Mouse (Mus musculus) kidney, embryonic 14.5 days (tissue): ENCODE data around the gene Ell. TPM values are rescaled to one million over a fixed set of nuclear protein-coding genes. Genes with fewer than 3 reads are reported as not detected.
"Not testable (repeated sequence)": the region's sequence is repeated elsewhere in the genome, so short reads cannot be mapped to it uniquely, and the experiment has no call there.

Experiments
- ATAC-seq: fragments of 200-750 bp; cut with Nextera tagmentation; 2 replicates; pipeline ENCODE4 v1.8.0; 2017; ENCODE audit warnings: moderate number of reproducible peaks, mild to moderate bottlenecking, moderate TSS enrichment, moderate library complexity; ENCODE audit not compliant: low FRiP score, low TSS enrichment
- H3K27ac ChIP-seq: fragments of 300-500 bp; sonication (generic); 2 replicates; pipeline ENCODE4 v1.5.1; 2014; ENCODE audit warnings: low read depth, mild to moderate bottlenecking, low read length, moderate library complexity, mixed read lengths
- H3K27me3 ChIP-seq: fragments of 300-500 bp; sonication (generic); 2 replicates; pipeline ENCODE4 v1.6.1; 2014; ENCODE audit warnings: mild to moderate bottlenecking, low read length; ENCODE audit not compliant: control insufficient read depth, insufficient read depth
- H3K36me3 ChIP-seq: fragments of 300-500 bp; sonication (generic); 2 replicates; pipeline ENCODE4 v1.6.1; 2014; ENCODE audit warnings: low read length, mixed read lengths; ENCODE audit not compliant: control insufficient read depth, insufficient read depth
- H3K4me1 ChIP-seq: fragments of 300-500 bp; sonication (generic); 2 replicates; pipeline ENCODE4 v1.6.1; 2014; ENCODE audit warnings: low read length, mixed read lengths; ENCODE audit not compliant: control insufficient read depth, insufficient read depth
- H3K4me2 ChIP-seq: fragments of 300-500 bp; sonication (generic); replicated peaks from 2 replicates; pipeline ENCODE4 v1.6.1; 2014; ENCODE audit warnings: low read depth, mild to moderate bottlenecking, low read length
- H3K4me3 ChIP-seq: fragments of 300-500 bp; sonication (generic); 2 replicates; pipeline ENCODE4 v1.5.1; 2014; ENCODE audit warnings: mild to moderate bottlenecking, low read length
- H3K9ac ChIP-seq: fragments of 300-500 bp; sonication (generic); 2 replicates; pipeline ENCODE4 v1.6.1; 2014; ENCODE audit warnings: low read depth, mild to moderate bottlenecking, low read length, moderate library complexity
- H3K9me3 ChIP-seq: fragments of 300-500 bp; sonication (generic); 2 replicates; pipeline ENCODE4 v1.6.1; 2016; ENCODE audit warnings: low read length; ENCODE audit not compliant: control insufficient read depth
- WGBS: fragments of 180-500 bp; shearing (Covaris S2); extraction: QIAGEN DNeasy Blood & Tissue Kit; methylation state at CpG from one replicate; pipeline ENCODE4 v1.1.7; 2014; 5-methylcytosine and 5-hydroxymethylcytosine counted together
- polyA plus RNA-seq: library from polyadenylated mRNA; unstranded; fragments of >200 nt; fragmentation: Nextera tagmentation; extraction: Ambion mirVana; gene quantifications from 2 replicates; pipeline ENCODE4 v1.2.1, GENCODE M21; 2014

Ell gene
- polyA plus RNA-seq, 1 experiment from 2014 or later = 22.4 TPM

DNA sequence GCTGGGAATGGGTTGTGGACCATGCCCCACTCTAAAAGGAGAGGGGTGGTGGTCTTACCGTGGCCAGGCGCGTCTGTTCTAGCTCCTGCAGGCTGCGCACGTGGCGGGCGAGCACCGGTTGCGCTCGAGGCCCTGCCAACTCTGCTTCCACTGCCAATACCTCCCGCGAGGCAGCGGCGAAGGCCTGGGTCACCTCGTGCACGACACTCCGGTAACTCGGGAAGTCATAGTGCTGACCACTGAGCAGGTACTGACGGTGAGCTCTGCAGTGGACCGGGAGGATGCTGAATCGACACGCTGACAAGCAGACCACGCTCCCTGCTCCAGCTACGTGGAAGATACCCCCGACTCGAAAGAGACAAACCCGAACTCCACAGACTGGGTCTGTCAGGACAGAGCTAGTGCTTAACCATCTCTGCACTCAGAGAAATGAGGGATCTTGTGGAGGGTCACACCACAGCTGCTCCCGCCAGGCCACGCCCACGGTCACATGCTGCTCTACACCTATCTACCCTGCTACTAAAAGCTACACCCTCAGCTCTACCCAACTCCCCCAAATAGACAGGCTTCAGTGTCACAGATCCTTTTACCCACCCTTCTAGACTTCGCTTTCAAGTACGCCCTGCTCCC, 33.4 kb upstream of the Ell start:
- Histone ChIP-seq H3K4me2 (peak overlapping the region; percentile 80), H3K9ac (peak overlapping the region; percentile 90), H3K36me3 (peaks cover 27% of the 10 kb centered on the region), H3K9me3 (no peaks in the 10 kb centered on the region), H3K27ac (no peak overlapping the region), H3K4me3 (peak overlapping the region; percentile 77), H3K27me3 (peaks cover 32% of the 10 kb centered on the region), H3K4me1 (peaks cover 36% of the 10 kb centered on the region)
- ATAC-seq = peak; percentile 30
- WGBS = 38% methylated on average over 32 of the region's 32 CpGs

DNA sequence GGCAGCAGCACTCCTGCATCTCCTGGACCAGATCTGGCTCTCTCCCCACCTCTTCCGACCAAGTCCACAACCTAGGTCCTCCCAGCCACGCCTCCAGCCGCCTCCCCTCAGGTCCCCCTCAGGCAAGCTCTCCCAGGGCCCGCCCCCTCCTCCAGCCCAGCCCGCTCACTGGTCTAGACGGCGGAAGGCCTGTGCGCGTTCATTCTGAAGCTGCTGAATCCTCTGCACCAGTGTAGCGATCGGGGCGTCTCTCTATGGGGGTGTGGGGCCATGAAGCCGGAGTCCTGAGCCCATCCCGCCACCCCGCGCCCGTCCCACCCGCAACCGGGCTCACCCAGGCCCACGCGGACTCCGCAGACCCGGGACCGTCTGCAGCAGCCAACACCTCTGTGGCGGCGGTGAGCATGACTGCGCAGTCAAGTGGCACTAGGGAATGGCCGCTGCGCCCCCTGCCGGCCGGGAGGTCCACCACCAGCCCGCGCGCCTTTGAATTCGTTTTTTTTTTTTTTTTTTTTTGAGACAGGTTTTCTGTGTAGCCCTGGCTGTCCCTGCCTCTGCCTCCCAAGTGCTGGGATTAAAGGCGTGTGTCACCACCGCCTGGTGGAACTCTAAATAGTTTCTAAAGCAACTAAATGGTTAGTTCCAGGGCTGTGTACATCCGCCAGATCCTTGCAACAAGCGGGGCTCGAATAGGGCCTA, 32.8 kb upstream of the Ell start, which contains the start of gene Rex1bd:
Rex1bd (minus strand) TSS at position 425 of the 699 bp plus-strand sequence.
- H3K4me1 ChIP-seq = peaks cover 34% of the 10 kb centered on the region
- H3K4me3 ChIP-seq = peak within 1 kb of the TSS; percentile 77
- peak within 1 kb of the TSS; percentile 87 for H3K27ac ChIP-seq
- peaks cover 25% of the 10 kb centered on the region for H3K27me3 ChIP-seq
- peak within 1 kb of the TSS; percentile 90 for H3K9ac ChIP-seq
- peak; percentile 88 for ATAC-seq
- peak within 1 kb of the TSS; percentile 80 for H3K4me2 ChIP-seq
- WGBS = 3% methylated on average over 39 of the region's 40 CpGs
- no peaks in the 10 kb centered on the region for H3K9me3 ChIP-seq
- H3K36me3 ChIP-seq = peaks cover 27% of the 10 kb centered on the region

DNA sequence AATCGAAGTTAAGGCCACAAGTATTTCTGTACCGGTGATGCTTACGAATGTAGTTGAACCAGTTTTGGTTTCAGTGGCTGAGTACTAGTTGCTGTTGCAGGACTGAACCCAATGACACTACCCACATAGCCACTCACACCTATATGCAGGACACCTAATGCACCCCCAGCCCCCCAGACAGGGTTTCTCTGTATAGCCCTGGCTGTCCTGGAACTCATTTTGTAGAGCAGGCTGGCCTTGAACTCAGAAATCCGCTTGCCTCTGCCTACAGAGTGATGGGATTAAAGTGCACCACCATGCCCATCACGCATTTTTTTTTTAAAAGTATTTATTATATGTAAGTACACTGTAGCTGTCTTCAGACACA, 32.2 kb upstream of the Ell start:
- WGBS = 77% methylated on average over 5 of the region's 5 CpGs
- peak overlapping the region; percentile 80; the same call in 1 of the 2 replicates for H3K4me2 ChIP-seq
- H3K4me1 ChIP-seq = peaks cover 33% of the 10 kb centered on the region
- no peak for ATAC-seq
- no peaks in the 10 kb centered on the region for H3K9me3 ChIP-seq
- peaks cover 30% of the 10 kb centered on the region for H3K36me3 ChIP-seq
- peaks cover 20% of the 10 kb centered on the region; the same call in 1 of the 2 replicates for H3K27me3 ChIP-seq
- peak overlapping the region; percentile 77; the same call in 1 of the 2 replicates for H3K4me3 ChIP-seq
- H3K9ac ChIP-seq = 0 out of 2 replicates have a peak overlapping the region, but pooled peaks have one; percentile 90
- H3K27ac ChIP-seq = 0 out of 2 replicates have a peak overlapping the region, but pooled peaks have one; percentile 55

DNA sequence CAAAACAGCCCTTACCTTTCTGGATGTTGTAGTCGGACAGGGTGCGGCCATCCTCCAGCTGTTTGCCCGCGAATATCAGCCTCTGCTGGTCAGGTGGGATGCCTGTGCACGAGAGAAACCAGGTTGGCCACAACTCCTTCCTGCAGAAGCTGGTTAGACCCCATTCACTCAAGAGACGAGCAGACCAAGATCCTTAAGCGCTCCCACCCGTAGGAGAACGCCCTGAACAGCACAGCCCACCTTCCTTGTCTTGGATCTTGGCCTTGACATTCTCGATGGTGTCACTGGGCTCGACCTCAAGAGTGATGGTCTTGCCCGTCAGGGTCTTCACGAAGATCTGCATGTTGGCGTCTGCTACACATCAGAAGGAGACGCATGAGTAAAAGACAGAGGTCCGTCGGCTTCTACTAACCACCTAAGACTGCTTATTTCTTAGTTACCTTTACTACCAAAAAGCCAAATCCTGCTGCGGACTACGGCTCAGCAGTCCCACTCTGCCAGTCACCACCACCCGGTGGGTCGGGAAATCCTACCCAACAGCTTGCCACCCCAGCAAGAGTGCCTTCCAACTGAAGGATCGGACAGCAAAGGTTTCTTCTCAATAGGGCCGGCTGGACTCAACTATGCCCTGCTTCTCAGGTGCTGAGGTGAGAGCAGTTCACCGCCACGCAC, 29.8 kb upstream of the Ell start:
- WGBS = 13% methylated on average over 25 of the region's 25 CpGs
- Histone ChIP-seq H3K9me3 (no peaks in the 10 kb centered on the region), H3K27me3 (no peaks in the 10 kb centered on the region), H3K4me1 (peaks cover 20% of the 10 kb centered on the region), H3K9ac (peak overlapping the region; percentile 97), H3K36me3 (peaks cover 39% of the 10 kb centered on the region), H3K27ac (peak overlapping the region; percentile 94), H3K4me2 (peak overlapping the region; percentile 83), H3K4me3 (peak overlapping the region; percentile 87)
- ATAC-seq = no peak

DNA sequence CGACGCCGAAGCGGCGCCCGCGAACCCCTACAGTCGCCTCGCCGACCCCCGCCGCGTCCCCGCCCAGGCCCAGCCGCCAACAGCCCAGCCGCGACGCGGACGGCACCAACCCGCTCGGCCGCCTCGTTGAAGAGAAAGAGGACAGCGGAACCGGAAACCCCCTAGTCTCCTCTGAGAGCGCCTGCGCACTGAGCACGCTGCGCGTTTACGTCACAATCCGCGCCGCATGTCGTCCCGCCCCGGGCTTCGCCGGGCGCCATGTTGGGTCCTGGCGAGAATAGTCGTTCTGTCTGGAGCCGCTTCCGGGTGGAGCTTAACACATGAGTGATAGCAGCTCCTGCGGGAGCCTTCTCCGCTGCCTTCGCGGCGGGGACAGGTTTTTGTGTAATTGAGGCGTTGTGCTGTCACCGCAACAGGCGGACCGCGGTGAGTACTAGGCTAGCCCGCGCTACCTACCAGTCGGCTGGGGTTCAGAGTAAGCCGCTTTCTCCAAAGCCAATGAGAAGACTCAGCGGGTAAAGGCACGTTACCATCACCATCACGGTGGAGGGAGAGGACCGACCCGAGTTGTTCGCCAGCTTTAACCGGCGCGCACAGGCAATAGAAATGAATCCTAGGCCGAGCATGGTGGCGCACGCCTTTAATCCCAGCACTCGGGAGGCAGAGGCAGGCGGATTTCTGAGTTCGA, 28.9 kb upstream of the Ell start, which contains the start of gene Uba52:
Uba52 (minus strand) TSS at position 574 of the 688 bp plus-strand sequence.
- ATAC-seq = peak; percentile 85
- H3K4me3 ChIP-seq = peak within 1 kb of the TSS; percentile 87
- WGBS = 2% methylated on average over 74 of the region's 74 CpGs

DNA sequence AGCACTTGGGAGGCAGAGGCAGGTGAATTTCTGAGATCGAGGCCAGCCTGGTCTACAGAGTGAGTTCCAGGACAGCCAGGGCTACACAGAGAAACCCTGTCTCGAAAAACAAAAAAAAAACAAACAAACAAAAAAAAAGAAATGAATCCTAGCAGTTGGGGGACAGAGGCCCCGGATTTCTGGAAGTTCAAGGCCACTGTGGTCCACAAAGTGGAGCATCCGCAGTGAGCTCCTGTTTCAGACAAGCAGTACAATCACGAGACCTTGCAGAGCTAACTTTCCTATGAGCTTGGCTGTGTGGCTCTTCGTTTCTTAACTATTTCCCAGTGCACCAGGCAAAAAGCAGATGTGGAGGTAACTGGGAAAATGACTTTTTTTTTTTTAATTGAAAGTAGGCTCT, 28.1 kb upstream of the Ell start:
- Histone ChIP-seq H3K4me3 (peak overlapping the region; percentile 87), H3K36me3 (peaks cover 48% of the 10 kb centered on the region), H3K9ac (peak overlapping the region; percentile 97; the same call in 1 of the 2 replicates), H3K4me2 (peak overlapping the region; percentile 41)
- not testable (repeated sequence) for H3K4me1 ChIP-seq, ATAC-seq, H3K27ac ChIP-seq, H3K9me3 ChIP-seq, H3K27me3 ChIP-seq
- WGBS = 79% methylated on average over 6 of the region's 6 CpGs

More for the DNA sequence above, 28.9 kb upstream of the Ell start, which contains the start of gene Uba52:
- H3K27me3 ChIP-seq = no peaks in the 10 kb centered on the region
- peaks cover 15% of the 10 kb centered on the region for H3K4me1 ChIP-seq
- peak within 1 kb of the TSS; percentile 83 for H3K4me2 ChIP-seq
- peak within 1 kb of the TSS; percentile 97 for H3K9ac ChIP-seq
- no peaks in the 10 kb centered on the region for H3K9me3 ChIP-seq
- peak within 1 kb of the TSS; percentile 94 for H3K27ac ChIP-seq
- peaks cover 44% of the 10 kb centered on the region for H3K36me3 ChIP-seq

DNA sequence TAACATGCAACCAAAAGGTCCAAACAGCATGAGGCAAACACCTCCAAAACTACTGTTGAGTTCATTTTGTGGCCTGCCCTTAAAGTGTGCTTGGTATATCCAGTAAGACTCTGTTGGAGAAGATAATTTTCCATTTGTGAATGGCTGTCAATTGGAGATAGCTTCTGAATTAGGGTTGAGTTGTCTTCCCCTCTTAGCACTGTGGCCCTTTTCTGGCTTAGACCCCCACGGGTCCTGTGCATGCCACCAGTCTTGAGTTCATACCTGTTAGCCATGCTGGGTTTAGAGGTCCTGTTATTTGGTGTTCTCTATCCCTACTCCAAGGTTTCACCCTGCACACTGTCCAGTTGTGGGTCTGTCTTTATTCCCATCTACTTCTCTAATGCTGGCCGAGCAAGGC, 27.5 kb upstream of the Ell start:
- Histone ChIP-seq H3K36me3 (peaks cover 54% of the 10 kb centered on the region), H3K27me3 (no peaks in the 10 kb centered on the region), H3K4me1 (peaks cover 8% of the 10 kb centered on the region; the same call in 1 of the 2 replicates), H3K4me2 (no peak overlapping the region; the same call in 1 of the 2 replicates), H3K4me3 (no peak overlapping the region), H3K9ac (no peak overlapping the region), H3K27ac (no peak overlapping the region), H3K9me3 (no peaks in the 10 kb centered on the region)
- WGBS = 98% methylated on average over 2 of the region's 2 CpGs
- no peak for ATAC-seq

DNA sequence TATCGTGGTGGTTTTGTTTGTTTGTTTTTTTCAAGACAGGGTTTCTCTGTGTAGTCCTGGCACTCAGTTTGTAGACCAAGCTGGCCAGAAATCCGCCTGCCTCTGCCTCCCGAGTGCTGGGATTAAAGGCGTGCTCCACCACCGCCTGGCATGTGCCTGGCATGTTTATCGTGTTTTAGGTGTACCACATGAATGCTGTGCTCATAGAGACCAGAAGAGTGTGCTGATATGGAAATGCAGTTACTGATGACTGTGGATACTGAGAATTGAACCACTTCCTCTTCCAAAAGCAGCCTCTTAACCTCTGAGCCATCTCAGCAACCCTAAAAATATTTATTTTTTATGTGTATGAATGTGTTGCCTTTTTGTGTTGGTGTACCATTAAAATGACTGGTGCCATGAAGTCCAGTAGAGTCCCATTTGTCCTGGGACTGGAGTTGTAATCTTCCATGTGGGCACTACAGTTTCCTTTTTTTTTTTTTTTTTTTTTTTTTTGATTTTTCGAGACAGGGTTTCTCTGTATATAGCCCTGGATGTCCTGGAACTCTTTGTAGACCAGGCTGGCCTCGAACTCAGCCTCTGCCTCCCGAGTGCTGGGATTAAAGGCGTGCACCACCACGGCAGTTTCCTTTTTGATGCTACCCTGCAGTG, 26.9 kb upstream of the Ell start:
- ATAC-seq = no peak
- 96% methylated on average over 11 of the region's 11 CpGs for WGBS
- H3K36me3 ChIP-seq = peaks cover 49% of the 10 kb centered on the region

More for the DNA sequence above, 26.9 kb upstream of the Ell start:
- H3K9ac ChIP-seq = no peak overlapping the region
- H3K27me3 ChIP-seq = no peaks in the 10 kb centered on the region
- H3K27ac ChIP-seq = no peak overlapping the region
- H3K9me3 ChIP-seq = no peaks in the 10 kb centered on the region
- no peak overlapping the region for H3K4me3 ChIP-seq
- H3K4me1 ChIP-seq = peaks cover 8% of the 10 kb centered on the region; the same call in 1 of the 2 replicates
- H3K4me2 ChIP-seq = no peak overlapping the region
